In the genomic region with DNA sequence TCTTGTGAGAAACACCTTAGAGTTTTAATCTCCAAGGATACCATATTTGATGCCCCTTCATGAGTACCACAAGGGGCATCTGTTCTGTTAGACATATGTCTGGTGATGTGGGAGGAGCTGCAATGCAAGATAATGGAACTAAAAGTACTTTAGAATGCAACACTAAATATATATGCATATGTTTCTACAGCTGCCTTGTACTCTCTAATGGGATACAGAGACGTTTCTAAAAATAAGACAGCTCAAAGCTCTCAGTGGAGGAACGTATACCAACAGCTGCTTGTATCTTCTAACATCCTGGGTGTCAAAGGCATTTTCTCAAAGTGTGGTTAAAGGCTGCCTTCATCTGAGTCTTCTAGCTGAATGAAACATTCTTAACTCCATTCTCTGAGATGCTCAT, we compare ENCODE assay signal across 27 mouse cellular contexts.
"Had no signal": no experiment of that assay in that cellular context is flagged by ENCODE, and none has a peak within 500 bp of the region (broad histone marks: within the 10 kb centered on the region; RNA-seq: fewer than 3 reads in every experiment).

No protein-coding gene starts in this region.

- DNase-seq: gastrocnemius, postnatal 14 days; gastrocnemius, postnatal 36 days; heart, adult 11 months; heart, adult 2 months; heart, postnatal 14 days; heart, postnatal 36 days; kidney, adult 18-20 months; kidney, adult 8-10 months; kidney, postnatal 10 days; kidney, postnatal 25 days; kidney, postnatal 4 days; liver had no signal

- ATAC-seq: hindbrain, embryonic 16.5 days; inflammation-experienced regulatory T-cells, adult 6 months; intestine, embryonic 15.5 days; intestine, postnatal 0 days had no signal

- H3K27me3 ChIP-seq: heart, embryonic 13.5 days; heart, embryonic 15.5 days; hindbrain, embryonic 12.5 days; intestine, embryonic 15.5 days; limb, embryonic 12.5 days had no signal

- H3K27ac ChIP-seq: heart, adult 2 months; heart, embryonic 13.5 days; heart, embryonic 15.5 days; hindbrain, embryonic 10.5 days; hindbrain, embryonic 12.5 days; hindbrain, embryonic 14.5 days; intestine, embryonic 15.5 days; layer of hippocampus, adult 2 months; left cerebral cortex, adult 2 months; limb, embryonic 10.5 days; limb, embryonic 12.5 days had no signal

- H3K36me3 ChIP-seq: heart, embryonic 13.5 days; heart, embryonic 15.5 days; hindbrain, embryonic 10.5 days; hindbrain, embryonic 12.5 days; intestine, embryonic 15.5 days; limb, embryonic 10.5 days; limb, embryonic 12.5 days had no signal

- H3K9ac ChIP-seq: heart, embryonic 13.5 days; heart, embryonic 15.5 days; hindbrain, embryonic 12.5 days; hindbrain, embryonic 14.5 days; intestine, embryonic 15.5 days; limb, embryonic 12.5 days had no signal

- H3K9me3 ChIP-seq: heart, embryonic 13.5 days; heart, embryonic 15.5 days; hindbrain, embryonic 10.5 days; hindbrain, embryonic 12.5 days; intestine, embryonic 15.5 days; limb, embryonic 10.5 days; limb, embryonic 12.5 days had no signal

- H3K4me1 ChIP-seq: heart, embryonic 13.5 days; heart, embryonic 15.5 days; hindbrain, embryonic 10.5 days; hindbrain, embryonic 12.5 days; intestine, embryonic 15.5 days; limb, embryonic 10.5 days; limb, embryonic 12.5 days had no signal

- H3K4me3 ChIP-seq: heart, adult 2 months; heart, embryonic 13.5 days; heart, embryonic 15.5 days; hindbrain, embryonic 10.5 days; hindbrain, embryonic 12.5 days; intestine, embryonic 15.5 days; layer of hippocampus, adult 2 months; left cerebral cortex, adult 2 months; limb, embryonic 10.5 days; limb, embryonic 12.5 days had no signal

- H3K4me2 ChIP-seq: heart, embryonic 11.5 days; heart, embryonic 13.5 days; heart, embryonic 15.5 days; hindbrain, embryonic 12.5 days; hindbrain, embryonic 14.5 days; intestine, embryonic 15.5 days; limb, embryonic 12.5 days; liver, embryonic 11.5 days had no signal
